Mouse (Mus musculus): Measurements from ENCODE around the gene Dgkd.

DNA sequence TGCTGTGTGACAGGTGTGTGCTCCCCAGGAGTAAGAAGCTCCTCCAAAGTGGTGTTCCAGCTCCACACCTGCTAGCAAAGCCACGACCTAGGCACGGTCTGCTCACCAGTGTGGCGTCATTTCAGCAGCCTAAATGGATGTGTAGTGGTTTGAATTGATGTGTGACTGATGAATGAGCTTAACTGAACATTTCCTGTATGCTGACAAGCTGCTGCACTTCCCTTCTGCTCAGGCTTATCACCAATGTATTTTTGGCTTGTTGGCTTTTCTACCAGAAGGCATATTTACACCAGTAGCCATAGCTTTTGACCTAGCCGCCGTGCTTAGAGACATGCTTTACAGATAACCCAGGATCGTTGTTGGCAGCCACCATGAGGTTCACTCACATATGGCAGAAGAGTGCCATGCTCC is 94.6 kb downstream of the Dgkd start:
- TF ChIP-seq CTCF (IDR thresholded peaks at IDR 0.05; ENCODE audit: low read depth) (no peak), EP300 (IDR thresholded peaks at IDR 0.05; ENCODE audit: low read depth) (no peak)

Data from liver, postnatal 0 days (tissue).